Comparison of ENCODE assay signal across 11 mouse cellular contexts in genomic region chr12:107934831-107935437, GRCm38 (mm10).
DNase-seq lines count a peak whose midpoint lies in the region; ATAC-seq and TF ChIP-seq lines count a peak whose summit lies in the region.
"Had no signal": no experiment of that assay in that cellular context is flagged by ENCODE, and none has a peak within 500 bp of the region (broad histone marks: within the 10 kb centered on the region; RNA-seq: fewer than 3 reads in every experiment).

No protein-coding gene starts in this region.

- intact Hi-C loops in left cerebral cortex, adult 2 months (cut with DNase I) = no loop called here
- intact Hi-C loops in left cerebral cortex, postnatal 36 days (cut with DNase I) = loop anchor here (5.0 kb wide), 2 partner anchors 42 to 62 kb away; no protein-coding TSS in a partner anchor

- WGBS in forebrain, embryonic 12.5 days = 47% methylated on average over 16 of the region's 19 CpGs
- WGBS in neural tube, embryonic 15.5 days = 31% methylated on average over 19 of the region's 19 CpGs
- 90% methylated on average over 19 of the region's 19 CpGs for WGBS in embryonic facial prominence, embryonic 10.5 days
- 51% methylated on average over 19 of the region's 19 CpGs for WGBS in lung, postnatal 0 days

- peak; percentile 66 for ATAC-seq in forebrain, embryonic 12.5 days (ENCODE audit: low FRiP score)
- ATAC-seq in neural tube, embryonic 15.5 days (ENCODE audit: low FRiP score) = peak; percentile 62
- ATAC-seq in lung, postnatal 0 days = no peak
- ATAC-seq in inflammation-experienced regulatory T-cells, adult 6 months = no peak

- peaks cover 86% of the 10 kb centered on the region for H3K4me1 ChIP-seq in forebrain, embryonic 12.5 days
- H3K4me1 ChIP-seq in neural tube, embryonic 15.5 days = peaks cover 67% of the 10 kb centered on the region
- H3K4me1 ChIP-seq in embryonic facial prominence, embryonic 10.5 days = peaks cover 82% of the 10 kb centered on the region
- no peaks in the 10 kb centered on the region for H3K4me1 ChIP-seq in lung, postnatal 0 days (ENCODE audit: insufficient read depth, low read depth, low read length)

- H3K9ac ChIP-seq in forebrain, embryonic 12.5 days = peak overlapping the region; percentile 29; the same call in 1 of the 2 replicates
- H3K9ac ChIP-seq in neural tube, embryonic 15.5 days (replicated peaks) = no peak overlapping the region
- H3K9ac ChIP-seq in lung, postnatal 0 days (replicated peaks; ENCODE audit: low read depth) = no peak overlapping the region

- DNase-seq in left cerebral cortex, adult 2 months (ENCODE audit: extremely low spot score in 1 of 2, low spot score in 2 of 2) = no peak
- no peak for DNase-seq in left cerebral cortex, postnatal 36 days (ENCODE audit: low spot score in 2 of 2)
- peak; percentile 86 for DNase-seq in kidney, adult 9 months
- DNase-seq in embryonic facial prominence, embryonic 10.5 days (ENCODE audit: low spot score) = no peak
- DNase-seq in lung, postnatal 0 days (ENCODE audit: low spot score) = no peak
- DNase-seq: adrenal gland, postnatal 14 days had no signal

- no peaks in the 10 kb centered on the region for H3K9me3 ChIP-seq in forebrain, embryonic 12.5 days
- no peaks in the 10 kb centered on the region for H3K9me3 ChIP-seq in neural tube, embryonic 15.5 days (replicated peaks)
- no peaks in the 10 kb centered on the region for H3K9me3 ChIP-seq in embryonic facial prominence, embryonic 10.5 days
- H3K9me3 ChIP-seq in lung, postnatal 0 days (ENCODE audit: low read length) = no peaks in the 10 kb centered on the region

- TF ChIP-seq CTCF in left cerebral cortex, adult 2 months (IDR thresholded peaks at IDR 0.05) = no peak
- TF ChIP-seq CTCF in lung, postnatal 0 days (IDR thresholded peaks at IDR 0.05) = no peak

- H3K4me3 ChIP-seq in left cerebral cortex, adult 2 months = no peak overlapping the region
- H3K4me3 ChIP-seq in forebrain, embryonic 12.5 days (replicated peaks) = no peak overlapping the region
- no peak overlapping the region for H3K4me3 ChIP-seq in neural tube, embryonic 15.5 days (replicated peaks)
- H3K4me3 ChIP-seq in embryonic facial prominence, embryonic 10.5 days = no peak overlapping the region
- no peak overlapping the region for H3K4me3 ChIP-seq in lung, postnatal 0 days (ENCODE audit: low read depth, low read length)

- H3K4me2 ChIP-seq in forebrain, embryonic 12.5 days = peak overlapping the region; percentile 27
- peak overlapping the region; percentile 46 for H3K4me2 ChIP-seq in neural tube, embryonic 15.5 days
- no peak overlapping the region for H3K4me2 ChIP-seq in lung, postnatal 0 days (replicated peaks; ENCODE audit: low read depth, low read length)

- no peak for TF ChIP-seq EP300 in lung, postnatal 0 days (IDR thresholded peaks at IDR 0.05)

- no peaks in the 10 kb centered on the region for H3K27me3 ChIP-seq in forebrain, embryonic 12.5 days
- H3K27me3 ChIP-seq in neural tube, embryonic 15.5 days (replicated peaks) = no peaks in the 10 kb centered on the region
- H3K27me3 ChIP-seq in embryonic facial prominence, embryonic 10.5 days (replicated peaks; ENCODE audit: low read depth, poor library complexity, severe bottlenecking) = no peaks in the 10 kb centered on the region
- H3K27me3 ChIP-seq in lung, postnatal 0 days (replicated peaks; ENCODE audit: insufficient read depth, low read length) = no peaks in the 10 kb centered on the region
- H3K27me3 ChIP-seq: CH12.LX had no signal

- no peaks in the 10 kb centered on the region; the same call in 1 of the 2 replicates for H3K36me3 ChIP-seq in forebrain, embryonic 12.5 days (replicated peaks)
- H3K36me3 ChIP-seq in neural tube, embryonic 15.5 days = no peaks in the 10 kb centered on the region
- peaks cover 14% of the 10 kb centered on the region for H3K36me3 ChIP-seq in embryonic facial prominence, embryonic 10.5 days (replicated peaks)
- H3K36me3 ChIP-seq in lung, postnatal 0 days (ENCODE audit: insufficient read depth, low read length) = no peaks in the 10 kb centered on the region

- H3K27ac ChIP-seq in left cerebral cortex, adult 2 months = peak overlapping the region; percentile 26; the same call in 1 of the 2 replicates
- peak overlapping the region; percentile 79 for H3K27ac ChIP-seq in forebrain, embryonic 12.5 days
- no peak overlapping the region; the same call in 1 of the 2 replicates for H3K27ac ChIP-seq in neural tube, embryonic 15.5 days (replicated peaks)
- H3K27ac ChIP-seq in embryonic facial prominence, embryonic 10.5 days (replicated peaks) = no peak overlapping the region
- no peak overlapping the region for H3K27ac ChIP-seq in lung, postnatal 0 days (ENCODE audit: low read length)
- H3K27ac ChIP-seq: macrophage had no signal

Comparison
In these comparisons a context has a peak if more than half of its experiments do, and no peak if none do; other contexts are left out.
1. H3K27ac ChIP-seq: peak in left cerebral cortex, adult 2 months (single experiment) and forebrain, embryonic 12.5 days (single experiment); none in neural tube, embryonic 15.5 days (single experiment), embryonic facial prominence, embryonic 10.5 days (single experiment) and lung, postnatal 0 days (single experiment).
2. ATAC-seq: peak in forebrain, embryonic 12.5 days (single experiment) and neural tube, embryonic 15.5 days (single experiment); none in lung, postnatal 0 days (single experiment) and inflammation-experienced regulatory T-cells, adult 6 months (single experiment).